Mouse (Mus musculus) ES-E14 (cell line): ENCODE data around the gene Zfp579.

Experiments
- CHD2 ChIP-seq: IDR thresholded peaks from 2 replicates; pipeline ENCODE4 v1.6.1; 2014; ENCODE audit warnings: mild to moderate bottlenecking, low read depth, low read length, inconsistent platforms
- HCFC1 ChIP-seq: IDR thresholded peaks from 2 replicates; pipeline ENCODE4 v1.6.1; 2012; ENCODE audit warnings: low read length, inconsistent platforms, borderline replicate concordance; ENCODE audit not compliant: insufficient read depth
- MAFK ChIP-seq: IDR thresholded peaks from 2 replicates; pipeline ENCODE4 v1.6.1; 2014; ENCODE audit warnings: mild to moderate bottlenecking, low read depth, low read length, inconsistent platforms; ENCODE audit not compliant: insufficient read depth
- ZC3H11A ChIP-seq: IDR thresholded peaks from 2 replicates; pipeline ENCODE4 v1.6.1; 2012; ENCODE audit warnings: low read depth, mild to moderate bottlenecking, inconsistent platforms, low read length, borderline replicate concordance
- ZNF384 ChIP-seq: IDR thresholded peaks from 2 replicates; pipeline ENCODE4 v1.6.1; 2012; ENCODE audit warnings: low read depth, low read length, inconsistent platforms

- TF ChIP-seq MAFK = no peak
- TF ChIP-seq ZNF384 = no peak
- no peak for TF ChIP-seq HCFC1
- no peak for TF ChIP-seq ZC3H11A
- TF ChIP-seq CHD2 = no peak
Observed at GRCm38 (mm10) chr7:5021197-5021596, 25.2 kb upstream of the Zfp579 start.
